Mouse (Mus musculus) heart, adult 11 months (tissue): ENCODE data around the gene Rhbdd3.

Experiments
- DNase-seq: peaks from one replicate; pipeline ENCODE4 v3.0.0; 2022

Rhbdd3 gene

GRCm38 (mm10) chr11:5130111-5130665 lies 31.5 kb downstream of the Rhbdd3 start:
- no peak for DNase-seq

- no peak for DNase-seq
These were observed 34.0 kb downstream of the Rhbdd3 start for GRCm38 (mm10) chr11:5132751-5133150.

- DNase-seq = peak; percentile 96
These were observed 37.2 kb downstream of the Rhbdd3 start for GRCm38 (mm10) chr11:5135914-5136313.

GRCm38 (mm10) chr11:5138642-5139041 lies 39.9 kb downstream of the Rhbdd3 start:
- no peak for DNase-seq

- no peak for DNase-seq
These were observed 40.6 kb downstream of the Rhbdd3 start for GRCm38 (mm10) chr11:5139372-5139771.

- DNase-seq = peak; percentile 97
These were observed 41.9 kb downstream of the Rhbdd3 start for GRCm38 (mm10) chr11:5140619-5141018.

GRCm38 (mm10) chr11:5141252-5141651 lies 42.5 kb downstream of the Rhbdd3 start:
- peak; percentile 96 for DNase-seq

GRCm38 (mm10) chr11:5141965-5142364 lies 43.2 kb downstream of the Rhbdd3 start:
- no peak for DNase-seq

- DNase-seq = no peak
These were observed 46.9 kb downstream of the Rhbdd3 start for GRCm38 (mm10) chr11:5145600-5145999.

- DNase-seq = no peak
These were observed 50.5 kb downstream of the Rhbdd3 start for GRCm38 (mm10) chr11:5149249-5149648.

- DNase-seq = no peak
These were observed 51.2 kb downstream of the Rhbdd3 start for GRCm38 (mm10) chr11:5149955-5150354.

GRCm38 (mm10) chr11:5150416-5151246 lies 51.9 kb downstream of the Rhbdd3 start:
- DNase-seq = no peak

- DNase-seq = no peak
These were observed 52.5 kb downstream of the Rhbdd3 start for GRCm38 (mm10) chr11:5151247-5151630.

- no peak for DNase-seq
These were observed 53.1 kb downstream of the Rhbdd3 start, which contains the start of gene Emid1 for GRCm38 (mm10) chr11:5151680-5152337. Gene Emid1 (minus strand): TSS chr11:5152257.

- peak; percentile 96 for DNase-seq
These were observed 56.5 kb downstream of the Rhbdd3 start for GRCm38 (mm10) chr11:5154961-5155805.
